Mouse (Mus musculus) E14TG2a.4 (cell line): ENCODE measurements at regions not wholly inside any gene's neighbourhood (a gene's known extent, or its start where the extent isn't known, plus 50 kb on each side); places are given as distances from the start of the nearest gene placed in this dataset.

Source experiments
- CTCF ChIP-seq: conservative IDR thresholded peaks from 2 replicates; pipeline ENCODE4 v1.5.1; 2014; ENCODE audit warnings: low read length
- NANOG ChIP-seq: IDR thresholded peaks from 2 replicates; pipeline ENCODE4 v1.6.1; 2014; ENCODE audit warnings: borderline replicate concordance, low read length, mixed read lengths

DNA sequence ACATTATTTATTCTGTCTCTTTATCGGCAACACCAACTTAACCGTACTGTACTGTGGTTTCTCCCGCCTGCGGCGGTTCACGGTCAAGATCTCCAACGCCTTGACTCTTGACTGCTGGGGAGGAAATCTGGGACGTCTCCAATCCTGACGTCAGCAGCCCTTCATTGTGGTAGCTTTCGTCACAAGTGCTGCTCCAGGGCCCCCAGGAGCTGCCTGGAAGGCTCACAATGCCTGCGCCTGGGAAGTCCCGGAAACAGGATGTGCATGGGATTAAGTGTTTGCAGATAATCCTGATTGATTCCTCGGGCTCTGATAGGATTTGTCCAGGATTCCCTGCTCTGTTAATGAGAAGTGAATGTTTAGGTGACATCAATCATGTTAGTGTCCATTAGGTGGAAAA is 82.3 kb upstream of the C1qtnf3 start:
- TF ChIP-seq CTCF (no peak), NANOG (no peak)
